Mouse (Mus musculus): Measurements from ENCODE around the gene Ebf1.

DNA sequence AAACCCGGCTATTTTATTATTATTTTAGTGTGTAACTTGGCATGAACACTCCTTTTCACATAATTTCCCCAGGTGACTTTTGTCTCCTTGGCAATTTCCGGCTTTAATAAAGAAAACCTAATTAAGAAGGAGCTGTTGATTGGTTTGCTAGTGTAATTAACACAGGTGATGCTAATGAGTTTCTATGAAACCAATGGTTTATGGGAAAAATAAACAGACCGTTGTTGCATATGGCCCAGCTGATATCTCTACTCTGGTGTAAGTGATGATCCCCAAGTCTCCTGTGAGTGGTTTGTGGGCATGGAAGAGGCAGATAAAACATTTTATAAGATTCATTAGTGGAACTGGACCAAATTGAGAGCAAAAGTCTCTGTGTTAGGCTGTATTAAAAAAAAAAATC, 132.2 kb downstream of the Ebf1 start:
- TF ChIP-seq GATA1 (IDR thresholded peaks at IDR 0.05; ENCODE audit: low read length) (no peak), TAL1 (IDR thresholded peaks at IDR 0.05; ENCODE audit: low read length) (no peak)

Measured in erythroblast, embryonic 14.5 days (primary cell).